Mouse (Mus musculus): ENCODE measurements around the gene Zfp609.
A peak's percentile ranks its signal among the peaks of the same experiment; 100 is the strongest.
"Not testable (repeated sequence)": the region's sequence is repeated elsewhere in the genome, so short reads cannot be mapped to it uniquely, and the experiment has no call there.

Gene Zfp609

GRCm38 (mm10) chr9:65812841-65813240 is 14.5 kb downstream of the Zfp609 start:
- no peak for DNase-seq (ENCODE audit: low spot score)

GRCm38 (mm10) chr9:65811784-65812183 is 15.6 kb downstream of the Zfp609 start:
- DNase-seq (ENCODE audit: low spot score) = no peak

GRCm38 (mm10) chr9:65807818-65808217 is 19.5 kb downstream of the Zfp609 start:
- DNase-seq (ENCODE audit: low spot score) = no peak

DNA sequence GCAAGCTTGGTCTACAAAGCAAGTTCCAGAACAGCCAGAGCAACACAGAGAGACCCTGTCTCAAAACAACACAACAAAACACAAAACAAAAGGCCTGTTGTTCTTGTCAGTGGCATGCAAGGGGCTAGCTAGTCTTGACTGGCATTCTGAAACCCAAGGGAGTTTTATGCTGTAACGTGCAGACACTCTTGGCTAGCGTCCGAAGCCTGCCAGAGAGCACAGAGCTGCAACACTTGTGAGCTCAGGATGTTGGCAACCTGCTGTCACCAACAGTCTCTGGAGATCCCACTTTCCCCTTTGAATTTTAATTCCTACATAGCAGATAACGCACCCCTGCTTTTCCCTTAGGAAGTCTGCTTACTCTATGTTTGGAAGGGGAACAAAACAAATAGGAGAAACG is 20.1 kb downstream of the Zfp609 start:
- DNase-seq (ENCODE audit: low spot score) = no peak

DNA sequence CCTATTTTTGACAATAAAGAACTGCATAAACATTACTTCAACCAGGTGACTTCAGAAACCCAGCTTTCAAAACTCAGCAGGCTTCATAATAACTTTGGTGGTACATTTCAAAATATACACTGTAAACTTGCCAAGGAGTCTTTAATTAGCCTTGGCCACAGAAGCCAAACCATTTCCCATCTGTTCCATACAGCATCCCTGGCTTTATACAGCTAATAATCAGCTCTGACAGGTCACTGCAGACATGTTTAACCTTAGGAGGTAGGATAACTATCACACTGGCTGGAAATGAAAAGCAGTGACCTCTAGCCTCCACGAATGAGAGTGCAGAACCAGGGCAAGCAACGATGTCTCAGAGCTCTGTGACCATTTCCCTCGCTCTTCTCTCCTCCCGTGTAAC is 27.6 kb downstream of the Zfp609 start:
- DNase-seq (ENCODE audit: low spot score) = no peak

DNA sequence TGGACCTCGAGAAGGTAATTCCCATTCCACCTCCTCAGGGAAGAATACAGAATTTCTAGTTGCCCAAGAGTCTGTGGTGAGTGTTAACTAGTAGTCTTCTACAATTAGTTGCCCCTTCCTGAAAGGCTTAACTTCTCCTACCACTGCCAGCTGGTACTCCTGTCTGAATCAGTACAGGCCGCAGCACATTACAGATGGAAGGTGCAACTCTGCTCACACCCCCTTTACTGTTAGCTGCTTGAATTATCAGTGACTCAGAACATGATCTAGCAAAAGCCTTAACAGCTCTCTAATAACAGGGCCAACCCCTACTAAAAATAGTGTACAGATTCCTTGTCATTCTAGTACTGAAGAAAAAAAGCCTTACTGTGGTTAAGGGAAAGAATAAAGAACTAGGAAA is 31.7 kb downstream of the Zfp609 start:
- no peak for DNase-seq (ENCODE audit: low spot score)

DNA sequence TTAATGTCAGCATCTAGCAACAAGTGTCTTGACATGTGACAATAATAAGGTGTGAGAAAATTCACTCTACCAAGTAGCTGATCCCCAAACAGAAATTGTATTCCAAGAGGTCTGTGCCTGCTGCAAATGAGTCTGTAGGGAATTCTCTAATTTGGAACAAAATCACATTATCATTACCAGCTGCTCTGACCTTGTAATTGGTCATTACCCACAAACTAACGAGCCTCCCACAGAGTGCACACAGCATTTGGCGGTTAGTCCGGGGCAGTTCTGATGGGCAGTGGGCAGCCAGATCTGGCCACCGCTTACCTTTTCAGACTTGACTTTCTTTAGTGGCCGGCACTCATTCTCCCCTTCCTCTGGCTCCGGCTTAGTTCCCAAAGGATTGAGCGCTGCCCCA is 33.1 kb downstream of the Zfp609 start:
- no peak for DNase-seq (ENCODE audit: low spot score)

- DNase-seq (ENCODE audit: low spot score) = no peak
Observed at GRCm38 (mm10) chr9:65793506-65793905, 33.9 kb downstream of the Zfp609 start.

GRCm38 (mm10) chr9:65793086-65793485 is 34.3 kb downstream of the Zfp609 start:
- DNase-seq (ENCODE audit: low spot score) = no peak

- DNase-seq (ENCODE audit: low spot score) = no peak
Observed at GRCm38 (mm10) chr9:65791846-65792245, 35.5 kb downstream of the Zfp609 start.

GRCm38 (mm10) chr9:65791106-65791505 is 36.3 kb downstream of the Zfp609 start:
- no peak for DNase-seq (ENCODE audit: low spot score)

GRCm38 (mm10) chr9:65789788-65790187 is 37.6 kb downstream of the Zfp609 start:
- DNase-seq (ENCODE audit: low spot score) = no peak

DNA sequence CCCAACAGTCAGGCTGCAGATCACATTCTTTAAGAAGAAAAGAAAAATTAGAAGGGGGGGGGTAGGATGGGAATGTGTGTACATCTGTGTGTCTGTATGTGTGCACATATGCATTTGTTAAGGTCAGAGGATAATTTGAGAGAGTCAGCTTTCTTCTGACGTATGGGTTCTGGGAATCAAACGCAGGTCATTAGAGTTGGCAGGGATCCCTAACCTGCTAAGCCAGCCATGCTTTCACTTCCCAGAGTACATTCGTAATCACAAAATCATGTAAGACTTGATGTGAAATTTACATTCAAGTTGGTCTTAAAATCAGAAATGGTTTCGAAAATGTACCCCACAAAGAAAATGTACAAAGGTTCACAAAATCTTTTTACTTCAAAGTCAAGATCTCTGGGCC is 38.8 kb downstream of the Zfp609 start:
- DNase-seq (ENCODE audit: low spot score) = no peak

DNA sequence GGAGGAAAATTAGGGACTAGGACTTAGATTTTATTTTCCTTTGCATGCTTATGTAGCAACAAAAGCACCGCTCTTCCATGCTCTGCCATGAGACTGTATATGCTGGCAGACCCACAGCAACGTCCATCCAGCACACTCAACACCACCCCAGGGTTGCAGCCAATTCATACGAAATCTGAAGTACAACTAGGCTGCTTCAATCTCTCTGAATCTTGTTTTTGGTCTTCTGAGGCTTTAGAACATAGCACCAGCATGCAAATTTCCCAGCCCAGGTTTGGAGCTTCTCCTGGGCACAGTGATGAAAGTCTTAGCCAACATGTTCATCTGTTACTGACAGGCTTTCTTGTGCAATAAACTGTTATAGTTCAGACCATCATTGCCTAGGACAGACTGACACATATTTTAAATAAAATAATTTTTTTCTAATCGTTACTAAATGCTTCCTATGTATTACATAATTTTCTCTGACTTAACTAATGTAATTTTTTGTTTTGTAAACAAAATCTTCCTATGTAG is 39.5 kb downstream of the Zfp609 start:
- no peak for DNase-seq (ENCODE audit: low spot score)

GRCm38 (mm10) chr9:65786885-65787787 is 40.2 kb downstream of the Zfp609 start:
- peak; percentile 74 for DNase-seq (ENCODE audit: low spot score)

GRCm38 (mm10) chr9:65785772-65786368 is 41.5 kb downstream of the Zfp609 start:
- DNase-seq (ENCODE audit: low spot score) = peak; percentile 31

- not testable (repeated sequence) for DNase-seq (ENCODE audit: low spot score)
Observed at GRCm38 (mm10) chr9:65779619-65780018, 47.7 kb downstream of the Zfp609 start.

GRCm38 (mm10) chr9:65776874-65777432 is 50.4 kb downstream of the Zfp609 start:
- no peak for DNase-seq (ENCODE audit: low spot score)

DNA sequence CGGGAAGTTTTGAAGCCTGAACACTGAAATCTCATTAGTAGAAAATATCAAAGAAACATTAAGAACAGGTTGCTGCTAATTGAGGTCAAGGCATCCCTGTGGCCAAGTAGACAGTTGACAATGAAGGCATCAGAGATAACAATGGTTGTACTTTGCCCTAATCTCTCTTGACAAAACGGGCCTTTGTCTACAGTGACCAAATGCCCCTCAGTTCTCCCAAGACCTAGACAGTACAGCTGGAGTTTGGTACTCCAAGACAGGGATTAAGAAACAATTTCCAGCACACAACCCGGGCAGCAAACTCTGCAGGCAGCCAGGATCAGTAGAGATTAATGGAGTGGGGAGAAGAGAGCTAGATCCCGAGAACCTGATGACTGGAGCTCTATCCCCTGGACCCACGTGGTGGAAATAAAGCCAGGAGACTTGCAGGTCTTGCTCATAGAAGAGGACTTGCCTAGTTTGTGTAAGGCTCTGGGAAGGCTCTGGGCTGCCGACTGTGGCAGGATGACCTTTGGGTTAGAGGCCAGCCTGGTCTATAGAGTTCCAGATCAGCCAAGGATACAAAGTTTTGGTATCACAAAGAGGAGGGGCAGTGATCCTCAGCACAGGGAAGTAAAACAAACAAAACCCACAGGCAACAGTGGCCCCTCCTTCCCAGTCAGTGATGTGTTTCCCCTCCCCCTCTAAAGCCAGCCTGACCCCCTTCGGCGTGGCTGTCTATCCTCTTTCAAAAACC is 51.1 kb downstream of the Zfp609 start:
- peak; percentile 71 for DNase-seq (ENCODE audit: low spot score)

DNA sequence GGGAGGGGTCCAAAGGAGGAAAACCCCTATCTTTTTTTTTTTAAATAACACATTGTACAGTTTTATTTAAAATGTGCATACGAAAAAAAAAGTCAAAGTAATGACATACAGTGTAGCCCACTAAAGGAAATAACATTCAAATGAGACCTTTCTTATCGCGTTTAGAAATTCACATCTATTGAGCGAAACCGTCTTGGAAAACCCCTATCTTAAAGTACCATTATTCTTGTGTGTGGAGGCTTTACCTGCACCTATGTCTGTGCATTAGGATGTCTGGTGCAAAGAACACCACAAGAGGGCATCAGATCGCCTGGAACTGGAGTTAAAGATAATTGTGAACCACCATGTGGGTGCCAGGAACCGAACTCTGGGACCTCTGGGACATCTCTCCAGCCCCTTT is 53.6 kb downstream of the Zfp609 start:
- no peak for DNase-seq (ENCODE audit: low spot score)

GRCm38 (mm10) chr9:65771011-65771664 is 56.2 kb downstream of the Zfp609 start:
- DNase-seq (ENCODE audit: low spot score) = no peak

- no peak for DNase-seq (ENCODE audit: low spot score)
Observed at GRCm38 (mm10) chr9:65762728-65763127, 64.6 kb downstream of the Zfp609 start.

All from yolk sac, embryonic 10.5 days (tissue).